Mouse (Mus musculus) G1E (cell line): ENCODE measurements around the gene Kank1.

Source experiments
- CTCF ChIP-seq: IDR thresholded peaks from 2 replicates; pipeline ENCODE4 v1.5.1; 2012; ENCODE audit warnings: low read depth, low read length, inconsistent platforms, mixed read lengths
- GATA1 ChIP-seq: IDR thresholded peaks from 2 replicates; pipeline ENCODE4 v1.6.1; 2012; ENCODE audit warnings: borderline replicate concordance, low read length, inconsistent platforms, mixed read lengths
- GATA2 ChIP-seq: IDR thresholded peaks from 2 replicates; pipeline ENCODE4 v1.6.1; 2012; ENCODE audit warnings: low read depth, low read length, inconsistent platforms, borderline replicate concordance

GRCm38 (mm10) chr19:25315458-25315889 lies 78.7 kb downstream of the Kank1 start:
- TF ChIP-seq CTCF = no peak
- TF ChIP-seq GATA2 = no peak
- TF ChIP-seq GATA1 = no peak
